Mouse (Mus musculus) lung, embryonic 14.5 days (tissue): ENCODE data around the gene Fam243. TPM values are rescaled to one million over a fixed set of nuclear protein-coding genes. Genes with fewer than 3 reads are reported as not detected.

Experiments used
- ATAC-seq: fragments of 200-750 bp; cut with Nextera tagmentation; 2 replicates; pipeline ENCODE4 v1.8.0; 2017; ENCODE audit warnings: mild to moderate bottlenecking, moderate TSS enrichment, moderate library complexity; ENCODE audit not compliant: insufficient read depth
- DNase-seq: peaks from one replicate; pipeline ENCODE4 v3.0.0-alpha.2; 2015
- H3K27ac ChIP-seq: fragments of 300-500 bp; sonication (generic); 2 replicates; pipeline ENCODE4 v1.5.1; 2014; ENCODE audit warnings: low read depth, mild to moderate bottlenecking, moderate library complexity
- H3K27me3 ChIP-seq: fragments of 300-500 bp; sonication (generic); 2 replicates; pipeline ENCODE4 v1.6.1; 2014; ENCODE audit warnings: low read length, control low read depth; ENCODE audit not compliant: insufficient read depth
- H3K36me3 ChIP-seq: fragments of 300-500 bp; sonication (generic); 2 replicates; pipeline ENCODE4 v1.6.1; 2014; ENCODE audit warnings: control low read depth; ENCODE audit not compliant: insufficient read depth
- H3K4me1 ChIP-seq: fragments of 300-500 bp; sonication (generic); 2 replicates; pipeline ENCODE4 v1.6.1; 2014; ENCODE audit warnings: antibody characterized with exemption, control low read depth; ENCODE audit not compliant: insufficient read depth
- H3K4me2 ChIP-seq: fragments of 300-500 bp; sonication (generic); 2 replicates; pipeline ENCODE4 v1.6.1; 2014; ENCODE audit warnings: mild to moderate bottlenecking
- H3K4me3 ChIP-seq: fragments of 300-500 bp; sonication (generic); 2 replicates; pipeline ENCODE4 v1.5.1; 2014; ENCODE audit warnings: low read depth, low read length
- H3K9ac ChIP-seq: fragments of 300-500 bp; sonication (generic); 2 replicates; pipeline ENCODE4 v1.6.1; 2014
- H3K9me3 ChIP-seq: fragments of 300-500 bp; sonication (generic); 2 replicates; pipeline ENCODE4 v1.6.1; 2016; ENCODE audit warnings: low read depth, low read length, control low read depth
- CTCF ChIP-seq: IDR thresholded peaks from 2 replicates; pipeline ENCODE4 v1.5.1; 2016; ENCODE audit warnings: antibody characterized with exemption, low read depth
- WGBS: fragments of 180-500 bp; shearing (Covaris S2); extraction: QIAGEN DNeasy Blood & Tissue Kit; methylation state at CpG from one replicate; pipeline ENCODE4 v1.1.7; 2014; 5-methylcytosine and 5-hydroxymethylcytosine counted together
- polyA plus RNA-seq: library from polyadenylated mRNA; unstranded; fragments of >200 nt; fragmentation: Nextera tagmentation; extraction: Ambion mirVana; gene quantifications from 2 replicates; pipeline ENCODE4 v1.2.1, GENCODE M21; 2014

Gene Fam243
- polyA plus RNA-seq = not detected in 2 replicates

GRCm38 (mm10) chr16:92321341-92321740 is at the start of gene Fam243:
Fam243 (minus strand) TSS chr16:92321441.
- H3K9me3 ChIP-seq = no peaks in the 10 kb centered on the region
- H3K27me3 ChIP-seq = no peaks in the 10 kb centered on the region
- H3K36me3 ChIP-seq = no peaks in the 10 kb centered on the region
- no peak within 1 kb of the TSS for H3K4me2 ChIP-seq
- no peaks in the 10 kb centered on the region for H3K4me1 ChIP-seq
- H3K4me3 ChIP-seq = no peak within 1 kb of the TSS
- H3K27ac ChIP-seq = no peak within 1 kb of the TSS
- 86% methylated on average over 8 of the region's 8 CpGs for WGBS
- TF ChIP-seq CTCF = no peak
- ATAC-seq = no peak
- H3K9ac ChIP-seq = no peak within 1 kb of the TSS
- DNase-seq = no peak

GRCm38 (mm10) chr16:92369260-92369659 is 48.0 kb upstream of the Fam243 start:
- Histone ChIP-seq H3K27me3 (peaks cover 4% of the 10 kb centered on the region; the same call in 1 of the 2 replicates), H3K4me2 (no peak overlapping the region), H3K4me1 (no peaks in the 10 kb centered on the region), H3K27ac (no peak overlapping the region), H3K4me3 (no peak overlapping the region), H3K9ac (no peak overlapping the region), H3K9me3 (no peaks in the 10 kb centered on the region), H3K36me3 (no peaks in the 10 kb centered on the region)
- WGBS = 30% methylated on average over 2 of the region's 2 CpGs
- ATAC-seq = no peak; the same call in 1 of the 2 replicates
- DNase-seq = peak; percentile 61
- TF ChIP-seq CTCF = no peak

- no peak overlapping the region for H3K27ac ChIP-seq
- H3K9ac ChIP-seq = no peak overlapping the region
- no peaks in the 10 kb centered on the region for H3K36me3 ChIP-seq
- TF ChIP-seq CTCF = no peak
- no peaks in the 10 kb centered on the region for H3K9me3 ChIP-seq
- peak; percentile 38 for DNase-seq
- no peak overlapping the region for H3K4me3 ChIP-seq
- H3K27me3 ChIP-seq = peaks cover 4% of the 10 kb centered on the region; the same call in 1 of the 2 replicates
- H3K4me2 ChIP-seq = no peak overlapping the region
- WGBS = 41% methylated on average over 7 of the region's 7 CpGs
- ATAC-seq = no peak; the same call in 1 of the 2 replicates
- no peaks in the 10 kb centered on the region for H3K4me1 ChIP-seq
These were observed 44.2 kb upstream of the Fam243 start for GRCm38 (mm10) chr16:92365477-92365876.

- Histone ChIP-seq H3K4me3 (no peak overlapping the region), H3K9ac (no peak overlapping the region), H3K27me3 (no peaks in the 10 kb centered on the region), H3K4me1 (no peaks in the 10 kb centered on the region), H3K36me3 (no peaks in the 10 kb centered on the region), H3K4me2 (no peak overlapping the region), H3K27ac (no peak overlapping the region), H3K9me3 (no peaks in the 10 kb centered on the region)
- 34% methylated on average over 7 of the region's 7 CpGs for WGBS
- ATAC-seq (no peak), DNase-seq (no peak)
- no peak for TF ChIP-seq CTCF
These were observed 39.5 kb upstream of the Fam243 start for GRCm38 (mm10) chr16:92360711-92361110.

- no peak within 1 kb of the TSS for H3K27ac ChIP-seq
- no peaks in the 10 kb centered on the region for H3K36me3 ChIP-seq
- no peak for DNase-seq
- peak within 1 kb of the TSS; percentile 31 for H3K4me2 ChIP-seq
- 0 out of 2 replicates have a peak, but pooled peaks have one; percentile 23 for ATAC-seq
- H3K27me3 ChIP-seq = no peaks in the 10 kb centered on the region
- H3K4me3 ChIP-seq = no peak within 1 kb of the TSS
- WGBS = 40% methylated on average over 9 of the region's 9 CpGs
- no peak within 1 kb of the TSS; the same call in 1 of the 2 replicates for H3K9ac ChIP-seq
- no peaks in the 10 kb centered on the region for H3K9me3 ChIP-seq
- TF ChIP-seq CTCF = no peak
- H3K4me1 ChIP-seq = no peaks in the 10 kb centered on the region
These were observed 38.0 kb upstream of the Fam243 start, which contains the start of gene Kcne1 for GRCm38 (mm10) chr16:92359229-92359628. Kcne1 (minus strand) TSS chr16:92359468.

- 19% methylated on average over 9 of the region's 9 CpGs for WGBS
- peak; percentile 48 for DNase-seq
These were observed 37.5 kb upstream of the Fam243 start for GRCm38 (mm10) chr16:92358734-92359133.

GRCm38 (mm10) chr16:92357566-92357965 is 36.3 kb upstream of the Fam243 start:
- DNase-seq (no peak), ATAC-seq (no peak)
- Histone ChIP-seq H3K27me3 (no peaks in the 10 kb centered on the region), H3K4me1 (no peaks in the 10 kb centered on the region), H3K9me3 (no peaks in the 10 kb centered on the region), H3K36me3 (no peaks in the 10 kb centered on the region), H3K9ac (no peak overlapping the region), H3K4me3 (no peak overlapping the region), H3K27ac (no peak overlapping the region), H3K4me2 (no peak overlapping the region)
- no peak for TF ChIP-seq CTCF
- WGBS = 75% methylated on average over 10 of the region's 10 CpGs

More at GRCm38 (mm10) chr16:92358734-92359133, 37.5 kb upstream of the Fam243 start:
- H3K27ac ChIP-seq = no peak overlapping the region
- H3K4me1 ChIP-seq = no peaks in the 10 kb centered on the region
- no peak overlapping the region for H3K4me3 ChIP-seq
- ATAC-seq = peak; percentile 53
- peak overlapping the region; percentile 31 for H3K4me2 ChIP-seq
- H3K27me3 ChIP-seq = no peaks in the 10 kb centered on the region
- TF ChIP-seq CTCF = no peak
- no peaks in the 10 kb centered on the region for H3K9me3 ChIP-seq
- H3K36me3 ChIP-seq = no peaks in the 10 kb centered on the region
- no peak overlapping the region; the same call in 1 of the 2 replicates for H3K9ac ChIP-seq

GRCm38 (mm10) chr16:92357023-92357422 is 35.8 kb upstream of the Fam243 start:
- Histone ChIP-seq H3K4me3 (no peak overlapping the region), H3K4me1 (no peaks in the 10 kb centered on the region), H3K36me3 (no peaks in the 10 kb centered on the region), H3K9me3 (no peaks in the 10 kb centered on the region), H3K9ac (no peak overlapping the region), H3K27me3 (no peaks in the 10 kb centered on the region), H3K27ac (no peak overlapping the region), H3K4me2 (no peak overlapping the region)
- 68% methylated on average over 9 of the region's 9 CpGs for WGBS
- ATAC-seq (no peak), DNase-seq (no peak)
- TF ChIP-seq CTCF = no peak
